Mouse (Mus musculus): ENCODE data around the gene 4833439L19Rik.
"Not testable (repeated sequence)": the region's sequence is repeated elsewhere in the genome, so short reads cannot be mapped to it uniquely, and the experiment has no call there.

4833439L19Rik gene

DNA sequence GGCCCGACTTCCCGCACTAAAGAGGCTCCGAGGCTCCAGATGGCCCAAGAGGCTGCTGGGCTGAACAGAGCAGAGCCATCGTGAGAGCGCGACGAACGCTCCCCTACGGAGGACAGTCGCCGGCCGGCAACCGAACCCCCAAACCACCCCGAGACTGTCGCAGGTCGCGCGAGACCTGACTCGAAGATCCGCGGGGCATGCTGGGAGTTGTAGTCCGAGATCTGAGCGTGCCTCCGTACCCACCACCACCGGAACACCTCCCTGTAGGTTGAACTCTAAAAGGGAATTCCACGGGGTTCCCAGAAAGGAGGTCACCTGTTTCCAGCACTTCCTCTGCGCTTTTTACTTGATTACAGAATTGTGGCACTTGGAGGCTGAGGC is at the start of gene 4833439L19Rik:
4833439L19Rik (minus strand) TSS at position 235 of the 381 bp plus-strand sequence.
- ATAC-seq (ENCODE audit: insufficient number of reproducible peaks, low FRiP score, low TSS enrichment): peak; percentile 94

DNA sequence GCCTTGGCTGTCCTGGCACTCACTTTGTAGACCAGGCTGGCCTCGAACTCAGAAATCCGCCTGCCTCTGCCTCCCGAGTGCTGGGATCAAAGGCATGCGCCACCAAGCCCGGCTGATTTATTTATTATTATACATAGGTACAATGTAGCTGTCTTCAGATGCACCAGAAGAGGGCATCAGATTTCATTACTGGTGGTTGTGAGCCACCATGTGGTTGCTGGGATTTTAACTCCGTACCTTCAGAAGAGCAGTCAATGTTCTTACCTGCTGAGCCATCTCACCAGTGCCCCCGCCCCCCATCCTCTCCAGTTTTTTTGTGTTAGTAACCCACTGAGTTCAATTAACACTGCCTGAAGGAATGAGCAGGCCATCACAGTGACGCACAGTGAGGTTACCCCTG is 47.9 kb upstream of the 4833439L19Rik start:
- ATAC-seq (ENCODE audit: insufficient number of reproducible peaks, low FRiP score, low TSS enrichment): not testable (repeated sequence)

DNA sequence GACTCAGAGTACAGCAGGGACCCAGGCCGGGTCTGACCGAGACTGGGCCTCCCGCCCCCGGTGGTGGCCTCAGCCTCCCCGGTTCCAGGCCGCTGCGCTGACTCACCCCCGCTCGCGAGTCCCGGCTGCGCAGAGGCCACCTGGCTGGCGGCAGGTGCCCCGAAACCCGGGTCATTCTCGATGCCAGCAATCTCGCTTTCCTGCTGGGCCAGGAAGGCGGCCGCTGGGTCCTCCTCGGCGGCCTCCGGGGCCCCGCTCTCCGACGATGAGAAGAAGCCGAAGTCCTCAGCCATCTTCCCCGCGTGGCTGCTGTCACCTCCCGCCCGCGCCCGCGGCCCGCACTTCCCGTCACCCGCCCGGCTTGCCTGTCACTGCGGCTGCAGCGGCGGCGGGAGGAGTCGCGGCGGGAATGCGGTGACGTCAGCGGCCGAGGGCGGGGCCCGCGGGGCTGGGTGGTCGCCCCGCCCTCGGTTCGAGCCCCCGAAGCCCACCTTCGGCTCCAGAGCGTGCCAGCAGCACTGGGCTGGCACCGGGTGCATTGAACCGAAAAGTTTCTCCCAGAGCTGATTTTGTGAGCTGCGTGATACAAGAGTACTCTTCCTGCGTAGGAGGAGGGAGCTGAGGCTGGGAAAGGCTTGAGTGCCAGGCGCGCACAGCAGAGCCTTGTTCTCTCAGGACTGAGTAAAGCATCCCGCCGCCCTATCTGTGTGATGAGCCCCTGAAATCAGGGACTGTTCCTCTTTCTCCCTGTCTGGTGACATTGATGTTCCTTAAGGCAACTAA is 45.9 kb upstream of the 4833439L19Rik start, which contains the start of gene Cltb:
Cltb (minus strand) TSS at position 373 of the 783 bp plus-strand sequence.
- peak; percentile 84 for ATAC-seq (ENCODE audit: insufficient number of reproducible peaks, low FRiP score, low TSS enrichment)

DNA sequence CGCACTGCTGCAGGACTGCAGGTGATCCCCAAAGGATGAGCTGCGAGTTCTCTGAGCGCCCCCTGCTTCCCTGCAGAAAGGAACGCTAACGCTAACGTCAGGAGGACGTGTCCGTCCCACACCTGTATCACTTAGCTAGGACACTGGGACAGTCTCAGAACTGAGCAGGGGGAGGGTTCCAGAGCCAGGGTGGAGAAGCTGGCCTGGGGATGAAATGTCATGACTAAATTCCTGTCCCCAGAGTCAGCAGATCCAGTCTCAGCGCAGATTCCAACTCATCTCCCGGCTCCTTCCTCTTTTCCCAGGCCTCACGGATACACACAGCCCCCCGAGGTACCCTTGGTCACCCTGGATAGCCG is 45.4 kb upstream of the 4833439L19Rik start:
- peak; percentile 32 for ATAC-seq (ENCODE audit: insufficient number of reproducible peaks, low FRiP score, low TSS enrichment)

DNA sequence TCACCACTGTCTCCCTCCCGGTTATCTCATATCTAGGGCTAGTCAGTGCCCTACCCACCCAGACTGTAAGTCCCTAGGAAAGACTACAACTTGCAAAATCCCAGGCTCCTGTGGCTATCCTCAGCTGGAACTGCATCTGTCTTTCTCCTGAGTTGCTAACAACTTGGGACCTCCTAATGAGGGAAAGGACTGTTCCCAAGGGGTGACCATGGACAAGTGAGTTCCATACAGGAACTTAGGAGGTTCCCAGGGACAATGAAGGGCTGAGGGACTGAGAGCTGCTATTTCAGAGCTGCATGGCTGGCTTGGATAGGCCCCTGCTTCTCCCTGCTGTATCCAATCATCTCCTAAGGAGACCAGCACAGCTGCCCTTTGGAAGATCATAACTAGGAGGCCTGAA is 44.1 kb upstream of the 4833439L19Rik start:
- no peak for ATAC-seq (ENCODE audit: insufficient number of reproducible peaks, low FRiP score, low TSS enrichment)

DNA sequence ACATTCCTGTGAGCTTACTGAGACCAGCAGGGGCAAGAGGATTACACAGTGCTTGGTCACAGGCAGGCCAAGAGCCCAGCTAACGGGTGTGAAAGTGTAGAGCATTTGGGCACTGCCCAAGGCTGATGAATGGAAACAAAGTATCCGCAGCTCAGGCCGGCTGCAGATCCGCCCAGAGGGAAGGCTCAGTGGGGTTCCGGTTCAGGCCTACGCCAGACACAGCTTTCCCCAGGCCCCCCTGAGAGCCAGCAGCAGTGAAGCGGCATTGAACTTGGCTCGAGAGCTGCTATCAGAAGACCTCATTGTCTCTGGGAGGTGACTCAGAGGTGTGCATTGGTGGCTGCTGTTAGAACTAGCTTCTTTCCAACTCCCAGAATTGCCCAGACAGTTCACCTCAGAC is 43.4 kb upstream of the 4833439L19Rik start:
- no peak for ATAC-seq (ENCODE audit: insufficient number of reproducible peaks, low FRiP score, low TSS enrichment)

DNA sequence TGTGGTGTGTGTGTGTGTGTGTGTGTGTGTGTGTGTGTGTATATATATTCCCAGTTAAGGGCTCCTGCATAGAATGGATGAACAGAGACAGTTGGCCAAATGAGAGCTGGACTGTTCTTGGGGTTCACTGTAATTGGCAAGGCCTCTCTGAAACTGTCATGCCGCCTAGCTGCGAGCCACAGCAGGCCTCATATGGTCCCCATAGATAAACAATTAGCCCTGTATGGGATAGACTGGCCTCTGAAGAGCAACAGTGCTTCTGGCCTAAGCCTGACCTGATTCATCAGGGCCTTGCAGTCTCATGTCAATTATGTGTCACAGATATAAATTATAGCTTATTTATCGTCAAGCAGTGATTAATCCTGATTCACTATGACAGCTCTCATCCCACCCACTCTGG is 42.8 kb upstream of the 4833439L19Rik start:
- ATAC-seq (ENCODE audit: insufficient number of reproducible peaks, low FRiP score, low TSS enrichment): no peak

DNA sequence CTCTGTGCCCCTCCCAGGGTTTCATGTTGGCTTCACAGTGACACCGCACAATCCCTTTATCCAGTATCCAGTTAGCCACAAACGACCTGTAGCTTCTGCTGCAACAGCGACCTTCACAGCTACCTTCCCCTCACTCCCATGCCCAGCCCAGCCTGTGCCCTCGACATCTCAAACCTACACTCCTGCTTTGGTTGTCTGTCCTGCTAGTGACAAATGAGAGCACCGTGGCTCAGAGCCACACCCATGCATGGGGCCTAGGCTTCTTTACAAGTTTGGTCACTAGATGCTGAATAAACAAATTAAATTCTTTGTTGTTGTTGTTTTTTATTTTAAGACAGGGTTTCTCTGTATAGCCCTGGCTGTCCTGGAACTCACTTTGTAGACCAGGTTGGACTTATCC is 42.0 kb upstream of the 4833439L19Rik start:
- ATAC-seq (ENCODE audit: insufficient number of reproducible peaks, low FRiP score, low TSS enrichment): no peak

DNA sequence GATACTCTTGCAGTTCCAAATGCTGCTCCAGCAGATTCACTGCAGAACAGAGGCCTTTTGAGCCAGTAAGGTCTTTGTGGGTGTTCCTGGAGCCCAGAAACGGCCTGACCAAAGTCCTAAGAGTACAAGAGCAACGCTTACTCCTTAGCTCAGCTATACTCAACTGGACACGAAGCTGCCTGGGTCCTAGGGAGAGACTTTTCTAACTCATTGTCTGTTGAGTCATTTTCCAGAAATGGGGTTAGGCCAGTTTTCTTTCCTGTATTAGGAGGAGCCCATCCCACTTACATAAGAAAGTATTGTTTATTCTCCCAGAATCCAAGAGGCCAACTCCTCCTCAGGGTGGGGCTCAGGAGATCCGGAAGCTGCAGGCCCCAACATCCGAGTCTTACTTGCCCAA is 40.2 kb upstream of the 4833439L19Rik start:
- no peak for ATAC-seq (ENCODE audit: insufficient number of reproducible peaks, low FRiP score, low TSS enrichment)

DNA sequence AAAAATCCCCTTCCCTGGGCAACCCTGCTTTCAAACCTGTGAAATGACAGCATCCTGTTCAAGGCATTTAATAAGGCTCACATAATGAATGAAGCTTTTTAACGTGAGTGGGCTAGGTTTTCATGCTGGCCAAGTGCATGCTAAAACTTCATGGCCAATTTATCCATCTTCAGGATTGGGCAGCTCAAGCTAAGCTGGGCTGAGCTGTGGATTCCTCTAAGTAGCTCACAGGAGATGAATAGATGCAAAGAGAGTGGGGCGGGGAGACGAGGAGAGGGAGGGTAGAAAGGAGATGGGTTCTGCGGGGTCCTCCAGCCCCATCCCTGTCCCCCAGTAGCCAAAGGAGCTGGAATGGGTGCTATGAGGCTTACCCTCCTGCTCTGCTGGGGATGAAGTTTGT is 39.0 kb upstream of the 4833439L19Rik start:
- ATAC-seq (ENCODE audit: insufficient number of reproducible peaks, low FRiP score, low TSS enrichment): no peak

DNA sequence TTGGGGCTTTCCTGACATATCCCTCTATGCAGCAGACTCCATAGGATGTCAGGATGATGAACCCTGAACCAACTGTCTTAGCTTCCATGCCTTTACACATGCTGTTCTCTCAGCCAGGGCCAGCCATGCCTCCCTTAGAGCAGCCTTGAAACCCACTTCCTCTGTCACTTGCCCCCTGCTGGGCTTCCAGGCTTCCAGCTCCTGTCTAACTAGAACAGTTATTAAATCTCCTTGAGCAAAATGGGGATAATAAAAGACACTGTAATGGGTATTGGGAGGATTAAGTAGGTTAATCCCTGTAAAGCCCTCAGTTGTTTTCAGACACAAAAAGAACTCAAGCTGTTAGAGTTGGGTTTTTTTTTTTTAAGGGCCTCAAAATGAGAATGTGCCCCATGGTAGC is 38.3 kb upstream of the 4833439L19Rik start:
- no peak for ATAC-seq (ENCODE audit: insufficient number of reproducible peaks, low FRiP score, low TSS enrichment)

DNA sequence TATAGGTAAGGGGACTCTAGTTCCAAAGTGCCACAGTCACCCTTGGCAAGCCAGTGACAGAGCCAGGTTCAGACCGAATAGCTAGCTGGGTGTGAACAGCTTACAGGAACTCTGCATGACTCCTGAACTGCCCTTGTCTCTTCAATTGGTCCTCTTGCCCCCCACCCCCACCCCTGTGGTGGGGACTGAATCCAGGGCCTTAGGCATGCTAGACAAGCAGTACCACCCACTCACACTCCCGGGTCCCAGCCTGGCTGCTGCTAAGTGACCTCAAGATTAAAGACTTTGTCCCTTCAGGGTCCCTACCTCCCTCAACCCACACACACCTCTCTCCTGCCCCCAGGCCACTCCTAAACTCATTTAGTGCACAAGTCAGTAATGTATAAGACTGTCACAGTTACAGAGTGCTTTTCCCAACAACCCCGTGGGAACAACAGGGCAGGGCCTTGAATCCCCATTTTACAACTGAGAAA is 37.4 kb upstream of the 4833439L19Rik start:
- ATAC-seq (ENCODE audit: insufficient number of reproducible peaks, low FRiP score, low TSS enrichment): no peak

DNA sequence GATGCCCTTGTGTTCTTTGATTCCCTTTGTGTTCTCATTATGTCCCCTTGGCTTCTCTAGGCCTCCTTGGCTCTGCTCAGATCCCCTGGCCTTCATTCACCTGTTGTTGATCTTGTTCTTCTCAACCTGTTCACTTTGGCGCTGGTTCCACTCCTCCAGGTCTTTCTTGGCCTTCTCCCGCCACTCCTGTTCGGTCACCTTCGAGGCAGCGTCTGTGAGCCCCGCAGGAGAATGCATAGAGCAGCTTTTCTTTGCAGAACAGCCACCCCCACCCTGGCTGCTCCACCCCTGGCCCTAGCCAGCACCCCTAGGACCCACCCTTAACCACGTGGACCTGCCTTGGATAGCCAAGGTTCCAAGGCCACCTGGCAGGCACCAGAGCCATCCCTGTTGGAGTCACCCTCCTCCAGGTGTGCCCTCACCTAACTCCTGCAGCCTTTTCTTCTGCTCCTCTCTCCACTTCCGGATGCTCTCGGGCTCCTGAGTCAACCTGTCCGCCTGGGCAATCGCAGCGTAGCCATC is 33.4 kb upstream of the 4833439L19Rik start:
- ATAC-seq (ENCODE audit: insufficient number of reproducible peaks, low FRiP score, low TSS enrichment): no peak

DNA sequence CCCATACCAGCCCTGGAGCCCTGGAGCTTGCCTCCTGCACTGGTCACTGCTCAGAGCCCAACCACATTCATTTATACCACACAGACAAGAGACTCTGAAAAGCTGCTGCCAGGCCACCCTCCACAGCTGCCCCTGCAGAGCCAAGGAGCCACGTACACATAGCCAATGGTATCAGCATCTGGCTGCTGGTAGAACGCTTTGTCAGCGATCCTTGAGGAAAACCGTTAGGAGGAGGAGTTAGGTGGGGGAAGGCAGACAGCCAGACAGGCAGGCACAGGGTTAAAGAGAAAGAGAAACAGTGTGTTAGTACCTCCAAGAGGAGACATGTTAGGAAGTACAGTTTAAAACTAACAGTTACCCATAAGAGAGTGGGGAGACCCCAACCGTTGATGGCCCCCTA is 31.6 kb upstream of the 4833439L19Rik start:
- no peak for ATAC-seq (ENCODE audit: insufficient number of reproducible peaks, low FRiP score, low TSS enrichment)

DNA sequence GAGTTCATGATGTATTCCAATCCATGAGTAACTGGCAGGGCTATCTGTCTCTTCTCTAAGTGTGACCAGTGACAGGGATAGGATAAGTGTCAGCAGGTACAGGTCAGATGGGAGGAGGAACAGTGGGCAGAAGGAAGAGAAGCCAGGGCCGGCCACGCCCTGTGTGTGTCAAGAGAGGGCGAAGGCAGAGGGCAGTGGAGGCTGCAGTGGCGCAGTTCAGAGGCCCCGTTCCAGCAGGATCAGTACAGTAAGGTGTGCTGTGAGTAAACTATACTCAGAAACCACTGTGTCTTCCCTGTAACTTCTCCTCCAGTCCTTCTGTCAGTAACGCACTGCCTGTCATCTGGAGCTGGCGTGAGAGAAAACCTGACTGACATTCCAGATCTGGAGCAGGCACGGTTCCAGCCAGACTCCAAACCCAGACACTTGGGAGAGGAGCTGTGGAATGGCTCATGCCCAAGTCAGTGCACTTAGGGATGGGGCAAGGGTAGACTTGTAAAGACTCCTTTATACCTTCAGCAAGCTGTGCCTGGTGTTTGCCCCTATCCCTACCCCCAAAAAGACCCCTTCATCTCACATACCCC is 31.0 kb upstream of the 4833439L19Rik start:
- ATAC-seq (ENCODE audit: insufficient number of reproducible peaks, low FRiP score, low TSS enrichment): no peak

DNA sequence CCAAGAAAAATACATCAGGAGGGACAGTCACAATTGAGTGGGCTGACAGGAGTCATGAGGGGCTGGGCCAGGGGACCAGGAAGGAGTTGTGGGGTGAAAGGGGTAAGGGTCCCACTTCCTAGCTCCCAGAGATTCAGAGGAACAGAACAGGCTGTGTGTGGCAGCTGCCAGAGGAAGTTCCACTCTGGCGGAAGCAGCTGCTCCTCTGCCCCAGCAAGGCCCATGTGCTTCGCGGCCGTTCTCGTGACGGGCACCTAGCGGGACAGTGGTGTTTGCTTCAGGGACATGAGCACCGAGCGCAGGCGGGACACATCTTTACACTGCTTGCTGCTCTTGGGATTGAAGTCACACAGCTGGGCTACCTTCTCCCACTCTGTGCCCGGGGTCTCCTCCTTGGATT is 28.4 kb upstream of the 4833439L19Rik start:
- ATAC-seq (ENCODE audit: insufficient number of reproducible peaks, low FRiP score, low TSS enrichment): no peak

DNA sequence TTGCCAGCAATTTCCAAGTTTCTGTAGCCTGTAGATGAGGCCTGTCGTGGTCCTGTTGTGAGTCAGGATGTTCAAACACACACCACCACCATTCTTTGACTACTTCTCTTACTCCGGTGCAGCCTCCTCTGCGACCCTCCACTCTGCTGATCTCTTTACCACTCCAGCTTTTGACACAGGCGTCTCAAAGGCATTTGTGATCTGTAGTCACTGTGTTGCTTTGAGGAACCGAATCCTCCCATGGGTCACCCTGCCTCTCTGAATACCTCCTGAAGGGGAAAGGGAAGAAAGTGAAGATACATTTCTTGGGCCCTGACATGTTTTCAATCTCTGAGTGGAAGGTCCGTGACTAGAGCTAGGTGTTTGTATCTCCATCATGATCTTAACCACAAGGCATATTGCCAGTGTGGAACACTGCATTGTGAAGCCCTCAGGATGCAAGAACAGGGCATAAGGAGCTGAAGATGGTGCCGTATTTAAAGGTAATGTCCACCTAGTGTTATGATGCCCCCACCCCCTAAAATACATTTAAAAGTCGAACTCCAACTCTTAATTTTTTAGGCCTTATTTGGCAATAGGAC is 26.6 kb upstream of the 4833439L19Rik start:
- no peak for ATAC-seq (ENCODE audit: insufficient number of reproducible peaks, low FRiP score, low TSS enrichment)

DNA sequence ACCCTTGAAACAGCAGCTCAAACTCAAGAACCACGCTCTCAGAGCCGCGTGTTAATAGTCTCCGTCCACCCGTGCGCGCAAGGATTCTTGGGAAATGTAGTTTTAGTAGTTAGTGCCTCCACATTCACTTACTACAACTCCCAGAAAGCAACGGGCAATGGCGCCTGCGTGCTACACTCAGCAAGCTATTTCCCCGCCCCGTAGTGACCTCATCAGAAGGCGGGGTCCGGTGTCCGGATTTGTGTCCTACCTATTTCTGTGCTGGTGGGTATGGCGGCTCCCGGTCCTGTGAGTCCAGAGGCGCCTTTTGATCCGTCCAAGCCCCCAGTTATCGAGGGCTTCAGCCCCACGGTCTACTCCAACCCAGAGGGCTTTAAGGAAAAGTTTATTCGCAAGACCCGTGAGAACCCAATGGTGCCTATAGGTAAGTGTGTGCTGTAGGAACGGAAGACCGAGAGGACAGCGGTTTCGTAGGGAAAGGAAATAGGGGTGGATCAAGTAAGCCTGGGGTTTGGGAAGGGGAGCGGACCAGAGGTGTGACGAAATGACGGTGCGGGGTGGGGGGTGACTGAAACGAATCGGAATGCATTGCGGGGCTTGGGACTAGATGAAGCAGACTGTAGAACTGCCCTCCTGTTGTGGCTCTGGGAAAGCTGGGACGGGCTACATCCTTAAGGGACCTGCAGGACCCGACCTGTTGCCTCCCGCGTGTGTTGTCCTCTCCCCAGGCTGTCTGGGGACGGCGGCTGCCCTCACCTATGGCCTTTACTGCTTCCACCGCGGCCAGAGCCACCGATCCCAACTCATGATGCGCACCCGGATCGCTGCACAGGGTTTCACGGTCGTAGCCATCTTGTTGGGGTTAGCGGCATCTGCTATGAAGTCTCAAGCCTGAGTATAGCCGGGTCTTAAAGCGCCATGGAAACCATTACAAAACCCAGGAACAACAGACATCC is 25.0 kb upstream of the 4833439L19Rik start, which contains the start of the genes Nop16 and Higd2a:
Nop16 (minus strand) TSS at position 95 of the 956 bp plus-strand sequence.
Higd2a (plus strand) TSS at position 212 of the 956 bp plus-strand sequence.
- ATAC-seq (ENCODE audit: insufficient number of reproducible peaks, low FRiP score, low TSS enrichment): peak; percentile 92

DNA sequence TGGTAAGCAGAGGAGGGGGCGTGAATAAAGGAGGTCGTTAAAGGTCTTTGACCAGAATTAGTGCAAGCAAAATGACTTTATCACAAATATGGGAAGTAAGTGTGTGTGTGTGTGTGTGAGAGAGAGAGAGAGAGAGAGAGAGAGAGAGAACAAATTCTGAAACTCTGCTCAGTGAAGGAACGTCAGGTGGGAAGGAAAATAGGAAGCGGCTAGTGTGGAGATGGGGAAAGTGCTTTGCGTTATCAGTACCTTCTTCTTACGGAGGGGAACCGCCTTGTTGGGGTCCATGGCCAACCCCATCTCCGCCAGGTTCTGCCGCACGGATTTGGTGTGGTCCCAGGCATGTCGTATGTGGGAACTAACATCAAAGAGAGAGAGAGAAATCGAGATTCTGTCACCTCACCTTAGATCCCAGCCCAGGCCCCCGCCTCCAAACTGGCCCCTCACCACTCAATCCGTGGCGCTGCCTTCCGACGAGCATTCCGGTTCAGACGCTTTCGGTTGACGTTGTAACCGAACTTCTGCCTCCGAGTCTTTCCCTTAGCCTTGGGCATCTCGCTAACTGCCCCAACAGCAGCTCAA is 24.3 kb upstream of the 4833439L19Rik start:
- ATAC-seq (ENCODE audit: insufficient number of reproducible peaks, low FRiP score, low TSS enrichment): no peak

DNA sequence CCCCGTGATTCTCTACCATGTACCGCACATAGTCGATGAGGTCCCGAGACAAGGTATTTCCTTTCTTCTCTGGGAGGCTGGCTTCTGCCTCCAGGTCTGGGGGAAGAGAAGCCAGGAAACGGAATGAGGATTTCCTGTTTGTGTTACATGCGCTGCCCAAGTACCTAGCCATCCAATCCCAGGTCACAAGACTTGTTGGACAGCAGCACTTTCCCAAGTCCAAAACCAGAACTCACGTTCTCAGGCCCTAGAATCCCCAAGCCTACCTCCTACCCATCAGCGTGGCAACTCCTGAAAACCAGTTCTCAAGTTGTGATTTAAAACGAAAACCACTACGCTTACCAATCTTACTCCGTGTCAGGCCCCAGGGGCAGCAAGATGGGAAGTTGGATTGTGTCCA is 20.6 kb upstream of the 4833439L19Rik start:
- no peak for ATAC-seq (ENCODE audit: insufficient number of reproducible peaks, low FRiP score, low TSS enrichment)
